In genomic region chr10:120911971-120912370, GRCm38 (mm10) we compare ENCODE assay signal across 17 mouse cellular contexts. TPM values are rescaled to one million over a fixed set of nuclear protein-coding genes. Genes with fewer than 3 reads are reported as not detected.
A peak's percentile ranks its signal among the peaks of the same experiment; 100 is the strongest.
DNase-seq lines count a peak whose midpoint lies in the region; ATAC-seq and TF ChIP-seq lines count a peak whose summit lies in the region.
"Had no signal": no experiment of that assay in that cellular context is flagged by ENCODE, and none has a peak within 500 bp of the region (broad histone marks: within the 10 kb centered on the region; RNA-seq: fewer than 3 reads in every experiment).

No protein-coding gene starts in this region.

- DNase-seq in midbrain, postnatal 0 days (ENCODE audit: low spot score), result no peak
- no peak for DNase-seq in midbrain, embryonic 11.5 days (ENCODE audit: low spot score, missing footprints)
- no peak for DNase-seq in stomach, postnatal 0 days (ENCODE audit: low spot score)
- DNase-seq in kidney, adult 18-20 months, result no peak
- no peak for DNase-seq in thymus, adult 18-20 months
- DNase-seq: cerebellum, postnatal 10 days; kidney, postnatal 4 days; spleen, adult 18-20 months had no signal

- H3K27ac ChIP-seq in intestine, postnatal 0 days (ENCODE audit: low read depth, low read length), result no peak overlapping the region
- no peak overlapping the region for H3K27ac ChIP-seq in intestine, embryonic 15.5 days
- no peak overlapping the region for H3K27ac ChIP-seq in midbrain, postnatal 0 days (ENCODE audit: low read depth, low read length)
- no peak overlapping the region for H3K27ac ChIP-seq in midbrain, embryonic 11.5 days (ENCODE audit: low read depth, low read length)
- H3K27ac ChIP-seq in cortical plate, adult 2 months (ENCODE audit: insufficient read depth, low read length), result no peak overlapping the region
- no peak overlapping the region for H3K27ac ChIP-seq in stomach, postnatal 0 days (replicated peaks)
- H3K27ac ChIP-seq: hindbrain, embryonic 15.5 days; liver, embryonic 15.5 days; midbrain, embryonic 13.5 days; neural tube, embryonic 12.5 days had no signal

- no peaks in the 10 kb centered on the region for H3K36me3 ChIP-seq in intestine, postnatal 0 days (ENCODE audit: control insufficient read depth, insufficient read depth)
- no peaks in the 10 kb centered on the region for H3K36me3 ChIP-seq in intestine, embryonic 15.5 days
- no peaks in the 10 kb centered on the region for H3K36me3 ChIP-seq in midbrain, postnatal 0 days (ENCODE audit: insufficient read depth, low read length)
- no peaks in the 10 kb centered on the region for H3K36me3 ChIP-seq in midbrain, embryonic 11.5 days (ENCODE audit: control insufficient read depth, insufficient read depth, low read length)
- no peaks in the 10 kb centered on the region for H3K36me3 ChIP-seq in stomach, postnatal 0 days (ENCODE audit: control insufficient read depth, insufficient read depth, low read length)
- H3K36me3 ChIP-seq: hindbrain, embryonic 15.5 days; liver, embryonic 15.5 days; midbrain, embryonic 13.5 days; neural tube, embryonic 12.5 days had no signal

- 79% methylated on average over 4 of the region's 4 CpGs for WGBS in intestine, postnatal 0 days
- 82% methylated on average over 4 of the region's 4 CpGs for WGBS in intestine, embryonic 15.5 days
- 85% methylated on average over 4 of the region's 4 CpGs for WGBS in midbrain, postnatal 0 days
- 81% methylated on average over 4 of the region's 4 CpGs for WGBS in midbrain, embryonic 11.5 days
- WGBS in stomach, postnatal 0 days, result 84% methylated on average over 4 of the region's 4 CpGs

- TF ChIP-seq EP300 in stomach, postnatal 0 days (optimal IDR thresholded peaks at IDR 0.05), result no peak

- no peak for TF ChIP-seq POLR2A in cortical plate, adult 2 months (IDR thresholded peaks at IDR 0.05; ENCODE audit: extremely low read depth, insufficient read depth, low read length)

- no peaks in the 10 kb centered on the region for H3K9me3 ChIP-seq in intestine, postnatal 0 days (ENCODE audit: control insufficient read depth)
- H3K9me3 ChIP-seq in intestine, embryonic 15.5 days, result no peaks in the 10 kb centered on the region
- no peaks in the 10 kb centered on the region for H3K9me3 ChIP-seq in midbrain, postnatal 0 days (ENCODE audit: low read length)
- H3K9me3 ChIP-seq in midbrain, embryonic 11.5 days (ENCODE audit: control insufficient read depth, low read length), result no peaks in the 10 kb centered on the region
- H3K9me3 ChIP-seq in stomach, postnatal 0 days (ENCODE audit: control insufficient read depth, low read length), result no peaks in the 10 kb centered on the region
- H3K9me3 ChIP-seq: G1E; heart, embryonic 12.5 days; hindbrain, embryonic 15.5 days; liver, embryonic 15.5 days; midbrain, embryonic 13.5 days; neural tube, embryonic 12.5 days had no signal

- no peak overlapping the region for H3K9ac ChIP-seq in intestine, postnatal 0 days (ENCODE audit: low read depth, low read length)
- H3K9ac ChIP-seq in intestine, embryonic 15.5 days, result no peak overlapping the region
- no peak overlapping the region for H3K9ac ChIP-seq in midbrain, postnatal 0 days (replicated peaks; ENCODE audit: low read length, poor library complexity, severe bottlenecking)
- H3K9ac ChIP-seq in midbrain, embryonic 11.5 days (ENCODE audit: low read length), result no peak overlapping the region
- H3K9ac ChIP-seq in stomach, postnatal 0 days (ENCODE audit: low read length), result no peak overlapping the region
- H3K9ac ChIP-seq: heart, embryonic 12.5 days; hindbrain, embryonic 15.5 days; liver, embryonic 15.5 days; midbrain, embryonic 13.5 days; neural tube, embryonic 12.5 days had no signal

- H3K27me3 ChIP-seq in intestine, postnatal 0 days (replicated peaks; ENCODE audit: control insufficient read depth, insufficient read depth, low read length), result no peaks in the 10 kb centered on the region
- no peaks in the 10 kb centered on the region for H3K27me3 ChIP-seq in intestine, embryonic 15.5 days (replicated peaks)
- no peaks in the 10 kb centered on the region for H3K27me3 ChIP-seq in midbrain, postnatal 0 days (ENCODE audit: insufficient read depth, low read length)
- H3K27me3 ChIP-seq in midbrain, embryonic 11.5 days (ENCODE audit: control insufficient read depth, insufficient read depth, low read length), result no peaks in the 10 kb centered on the region
- no peaks in the 10 kb centered on the region for H3K27me3 ChIP-seq in stomach, postnatal 0 days (ENCODE audit: control insufficient read depth, insufficient read depth, low read length)
- H3K27me3 ChIP-seq: heart, embryonic 12.5 days; hindbrain, embryonic 15.5 days; liver, embryonic 15.5 days; midbrain, embryonic 13.5 days; neural tube, embryonic 12.5 days had no signal

- H3K4me3 ChIP-seq in intestine, postnatal 0 days (ENCODE audit: low read depth, low read length), result no peak overlapping the region
- no peak overlapping the region for H3K4me3 ChIP-seq in intestine, embryonic 15.5 days (replicated peaks)
- no peak overlapping the region for H3K4me3 ChIP-seq in midbrain, postnatal 0 days (ENCODE audit: low read depth, low read length)
- no peak overlapping the region for H3K4me3 ChIP-seq in midbrain, embryonic 11.5 days (ENCODE audit: low read depth, low read length)
- H3K4me3 ChIP-seq in cortical plate, adult 2 months (ENCODE audit: insufficient read depth, low read length), result no peak overlapping the region
- H3K4me3 ChIP-seq in stomach, postnatal 0 days (ENCODE audit: low read depth, low read length), result no peak overlapping the region
- H3K4me3 ChIP-seq: heart, embryonic 12.5 days; hindbrain, embryonic 15.5 days; liver, embryonic 15.5 days; midbrain, embryonic 13.5 days; neural tube, embryonic 12.5 days had no signal

- ATAC-seq in intestine, postnatal 0 days, result no peak
- ATAC-seq in intestine, embryonic 15.5 days, result no peak
- no peak for ATAC-seq in midbrain, postnatal 0 days (ENCODE audit: low FRiP score)
- ATAC-seq in midbrain, embryonic 11.5 days (ENCODE audit: low FRiP score), result no peak
- ATAC-seq in stomach, postnatal 0 days (ENCODE audit: low FRiP score, low TSS enrichment), result no peak
- ATAC-seq: midbrain, embryonic 13.5 days had no signal

- peak; percentile 53 for TF ChIP-seq CTCF in intestine, postnatal 0 days (IDR thresholded peaks at IDR 0.05; ENCODE audit: low read depth)
- TF ChIP-seq CTCF in midbrain, postnatal 0 days (IDR thresholded peaks at IDR 0.05), result peak; percentile 40
- TF ChIP-seq CTCF in cortical plate, adult 2 months (IDR thresholded peaks at IDR 0.05; ENCODE audit: extremely low read depth, insufficient read depth, low read length), result 0 out of 2 replicates have a peak, but pooled peaks have one; percentile 3
- peak; percentile 56 for TF ChIP-seq CTCF in stomach, postnatal 0 days (IDR thresholded peaks at IDR 0.05; ENCODE audit: low read depth)

- no peaks in the 10 kb centered on the region for H3K4me1 ChIP-seq in intestine, postnatal 0 days (replicated peaks; ENCODE audit: control insufficient read depth, insufficient read depth, low read length)
- H3K4me1 ChIP-seq in intestine, embryonic 15.5 days (replicated peaks), result no peaks in the 10 kb centered on the region
- no peaks in the 10 kb centered on the region for H3K4me1 ChIP-seq in midbrain, postnatal 0 days (ENCODE audit: insufficient read depth, low read length)
- H3K4me1 ChIP-seq in midbrain, embryonic 11.5 days (ENCODE audit: control insufficient read depth, insufficient read depth, low read length), result no peaks in the 10 kb centered on the region
- H3K4me1 ChIP-seq in cortical plate, adult 2 months (ENCODE audit: control insufficient read depth, insufficient read depth, low read length), result no peaks in the 10 kb centered on the region
- no peaks in the 10 kb centered on the region for H3K4me1 ChIP-seq in stomach, postnatal 0 days (replicated peaks; ENCODE audit: control insufficient read depth, insufficient read depth)
- H3K4me1 ChIP-seq: hindbrain, embryonic 15.5 days; liver, embryonic 15.5 days; midbrain, embryonic 13.5 days; neural tube, embryonic 12.5 days had no signal

- no peak overlapping the region for H3K4me2 ChIP-seq in intestine, postnatal 0 days (replicated peaks; ENCODE audit: low read depth)
- H3K4me2 ChIP-seq in intestine, embryonic 15.5 days (replicated peaks), result no peak overlapping the region
- H3K4me2 ChIP-seq in midbrain, postnatal 0 days (ENCODE audit: low read depth, low read length, poor library complexity, severe bottlenecking), result no peak overlapping the region
- no peak overlapping the region for H3K4me2 ChIP-seq in midbrain, embryonic 11.5 days
- no peak overlapping the region for H3K4me2 ChIP-seq in stomach, postnatal 0 days (replicated peaks; ENCODE audit: low read depth)
- H3K4me2 ChIP-seq: heart, embryonic 12.5 days; hindbrain, embryonic 15.5 days; liver, embryonic 15.5 days; midbrain, embryonic 13.5 days; neural tube, embryonic 12.5 days had no signal

RNA-seq across cellular contexts. Expression of gene Msrb3, which starts 13.1 kb away (rescaled TPM):
- 17.2 and 18.5 TPM in 2 replicates for polyA plus RNA-seq in intestine, postnatal 0 days (2015; fragmentation: Nextera tagmentation; extraction: Ambion mirVana)
- polyA plus RNA-seq in intestine, embryonic 15.5 days (2015; fragmentation: Nextera tagmentation; extraction: Ambion mirVana), result 13.1 and 16.6 TPM in 2 replicates
- 5.6 and 10.2 TPM in 2 replicates for total RNA-seq in midbrain, postnatal 0 days (2014; rRNA removed)
- polyA plus RNA-seq in midbrain, postnatal 0 days (2015; fragmentation: Nextera tagmentation; extraction: Ambion mirVana), result 0.72 and 1.0 TPM in 2 replicates
- polyA plus RNA-seq in midbrain, embryonic 11.5 days (2014; fragmentation: Nextera tagmentation; extraction: Ambion mirVana), result 3.9 and 4.6 TPM in 2 replicates
- polyA plus RNA-seq in cortical plate, adult 2 months (2012; rRNA removed), result 7.6 and 8.0 TPM in 2 replicates
- 19.5 and 23.2 TPM in 2 replicates for polyA plus RNA-seq in stomach, postnatal 0 days (2015; fragmentation: Nextera tagmentation; extraction: Ambion mirVana)
- polyA plus RNA-seq: G1E had no signal

Comparison
In these comparisons a context has a peak if more than half of its experiments do, and no peak if none do; other contexts are left out.
1. CTCF ChIP-seq: peak in every context shown above with its lines; median percentile 56 in stomach, postnatal 0 days; 53 in intestine, postnatal 0 days; 40 in midbrain, postnatal 0 days; 3 in cortical plate, adult 2 months.